Mouse (Mus musculus) liver, embryonic 16.5 days (tissue): Measurements from ENCODE around the gene Myo18b. TPM values are rescaled to one million over a fixed set of nuclear protein-coding genes. Genes with fewer than 3 reads are reported as not detected.

ENCODE experiments used
- ATAC-seq: fragments of 200-750 bp; cut with Nextera tagmentation; 2 replicates; pipeline ENCODE4 v1.8.0; 2017; ENCODE audit warnings: low read depth, mild to moderate bottlenecking, moderate number of reproducible peaks, moderate library complexity
- H3K27ac ChIP-seq: fragments of 300-500 bp; sonication (generic); 2 replicates; pipeline ENCODE4 v1.5.1; 2014; ENCODE audit warnings: mild to moderate bottlenecking, low read length
- H3K27me3 ChIP-seq: fragments of 300-500 bp; sonication (generic); 2 replicates; pipeline ENCODE4 v1.6.1; 2014; ENCODE audit warnings: low read depth, low read length, mixed read lengths; ENCODE audit not compliant: control insufficient read depth, insufficient read depth
- H3K36me3 ChIP-seq: fragments of 300-500 bp; sonication (generic); 2 replicates; pipeline ENCODE4 v1.6.1; 2014; ENCODE audit warnings: mild to moderate bottlenecking; ENCODE audit not compliant: control insufficient read depth, insufficient read depth
- H3K4me1 ChIP-seq: fragments of 300-500 bp; sonication (generic); 2 replicates; pipeline ENCODE4 v1.6.1; 2014; ENCODE audit warnings: low read depth, low read length, mixed read lengths; ENCODE audit not compliant: control insufficient read depth
- H3K4me2 ChIP-seq: fragments of 300-500 bp; sonication (generic); 2 replicates; pipeline ENCODE4 v1.6.1; 2014; ENCODE audit warnings: low read depth, low read length, mixed read lengths
- H3K4me3 ChIP-seq: fragments of 300-500 bp; sonication (generic); 2 replicates; pipeline ENCODE4 v1.5.1; 2014; ENCODE audit warnings: low read depth, mild to moderate bottlenecking, low read length
- H3K9ac ChIP-seq: fragments of 300-500 bp; sonication (generic); 2 replicates; pipeline ENCODE4 v1.6.1; 2014; ENCODE audit warnings: low read depth, low read length
- H3K9me3 ChIP-seq: fragments of 300-500 bp; sonication (generic); replicated peaks from 2 replicates; pipeline ENCODE4 v1.6.1; 2016; ENCODE audit warnings: low read length; ENCODE audit not compliant: control insufficient read depth
- WGBS: fragments of 180-500 bp; shearing (Covaris S2); extraction: QIAGEN DNeasy Blood & Tissue Kit; methylation state at CpG from one replicate; pipeline ENCODE4 v1.1.7; 2014; ENCODE audit not compliant: insufficient replicate concordance; 5-methylcytosine and 5-hydroxymethylcytosine counted together
- polyA plus RNA-seq: library from polyadenylated mRNA; unstranded; fragments of >200 nt; fragmentation: Nextera tagmentation; extraction: Ambion mirVana; gene quantifications from 2 replicates; pipeline ENCODE4 v1.2.1, GENCODE M21; 2015

The Myo18b gene
- polyA plus RNA-seq, 1 experiment from 2014 or later: 0.45 TPM

DNA sequence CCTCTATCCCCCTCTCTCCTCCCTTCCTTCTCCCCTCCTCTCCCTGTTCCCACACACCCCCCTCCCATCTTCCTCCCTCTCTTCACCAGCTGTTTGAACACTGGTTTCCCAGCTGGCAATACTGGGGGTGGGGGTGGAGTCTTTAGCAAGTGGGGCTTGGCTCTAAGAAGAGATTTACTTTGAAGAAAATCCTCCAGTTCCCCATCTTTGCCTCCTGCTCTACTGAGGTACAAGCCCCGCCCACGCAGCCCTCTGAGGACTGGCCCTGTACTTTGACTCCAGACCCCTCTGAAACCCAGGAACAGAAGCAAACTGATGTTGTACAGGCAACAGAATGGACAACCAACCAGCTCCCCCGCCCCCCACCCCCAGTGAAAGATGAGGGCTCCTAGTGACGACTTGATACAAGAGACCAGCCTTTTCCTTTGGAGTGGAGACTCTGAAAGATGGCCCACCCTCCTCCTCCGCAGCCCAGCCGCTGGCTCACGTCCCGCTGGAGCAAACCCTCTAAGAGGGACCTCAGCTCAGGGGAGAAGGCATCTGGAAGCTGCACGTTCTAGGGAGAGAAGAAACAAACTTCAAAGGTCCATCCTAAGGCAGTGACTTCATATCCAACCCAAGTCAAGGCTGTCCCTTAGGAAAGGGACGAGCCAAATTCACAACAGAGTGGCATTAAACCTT, 32.2 kb upstream of the Myo18b start:
- Histone ChIP-seq H3K9me3 (no peaks in the 10 kb centered on the region), H3K4me2 (no peak overlapping the region), H3K4me3 (no peak overlapping the region), H3K36me3 (no peaks in the 10 kb centered on the region), H3K4me1 (no peaks in the 10 kb centered on the region), H3K27ac (no peak overlapping the region), H3K9ac (no peak overlapping the region), H3K27me3 (no peaks in the 10 kb centered on the region)
- 50% methylated on average over 10 of the region's 10 CpGs for WGBS
- no peak for ATAC-seq

DNA sequence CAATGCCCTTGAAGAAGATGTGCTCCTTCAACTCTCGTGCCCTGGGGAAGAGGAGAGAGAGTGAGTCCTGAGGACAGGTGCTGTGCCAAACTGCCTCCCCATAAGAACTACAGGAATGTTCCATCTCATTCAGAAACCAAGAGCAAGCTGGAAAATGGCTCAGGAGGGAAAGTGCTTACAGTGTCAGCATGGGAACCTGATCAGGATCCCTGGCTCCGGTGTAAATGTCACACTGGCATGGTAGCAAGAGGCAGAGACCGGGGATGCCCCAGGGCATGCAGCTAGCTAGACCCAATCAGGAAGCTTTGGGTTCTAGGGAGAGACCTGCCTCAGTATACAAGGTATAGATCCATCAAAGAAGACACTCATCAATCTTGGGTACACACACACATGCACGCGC, 29.3 kb upstream of the Myo18b start:
- 83% methylated on average over 5 of the region's 5 CpGs for WGBS
- H3K9me3 ChIP-seq: no peaks in the 10 kb centered on the region
- no peak for ATAC-seq

DNA sequence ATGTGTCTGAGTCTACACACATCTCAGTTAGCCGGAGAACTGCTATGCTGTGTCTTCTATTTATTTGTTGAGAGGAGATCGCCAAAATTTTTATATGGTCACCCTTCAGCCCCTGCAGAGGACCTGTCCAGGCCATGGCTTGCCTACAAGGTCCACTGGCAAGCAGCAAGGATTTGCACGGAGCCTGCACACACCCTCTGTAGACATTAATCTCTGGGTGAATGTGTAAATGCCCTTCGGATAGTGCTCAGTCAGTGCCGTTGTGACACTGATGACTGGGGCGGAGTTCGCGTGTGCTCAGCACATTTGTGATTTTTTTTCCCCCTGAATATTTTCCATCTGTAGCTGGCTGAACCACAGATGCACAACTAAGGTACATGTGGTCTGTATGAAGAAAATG, 28.6 kb upstream of the Myo18b start:
- no peak overlapping the region for H3K4me2 ChIP-seq
- H3K36me3 ChIP-seq: no peaks in the 10 kb centered on the region
- no peak overlapping the region for H3K4me3 ChIP-seq
- WGBS: 72% methylated on average over 8 of the region's 8 CpGs
- no peak overlapping the region for H3K27ac ChIP-seq
- no peaks in the 10 kb centered on the region for H3K27me3 ChIP-seq
- H3K9ac ChIP-seq: no peak overlapping the region
- no peak for ATAC-seq
- H3K9me3 ChIP-seq: no peaks in the 10 kb centered on the region
- H3K4me1 ChIP-seq: no peaks in the 10 kb centered on the region

More for the DNA sequence above, 29.3 kb upstream of the Myo18b start:
- no peak overlapping the region for H3K4me2 ChIP-seq
- H3K9ac ChIP-seq: no peak overlapping the region
- no peaks in the 10 kb centered on the region for H3K4me1 ChIP-seq
- no peaks in the 10 kb centered on the region for H3K27me3 ChIP-seq
- H3K4me3 ChIP-seq: no peak overlapping the region
- no peak overlapping the region for H3K27ac ChIP-seq
- H3K36me3 ChIP-seq: no peaks in the 10 kb centered on the region

DNA sequence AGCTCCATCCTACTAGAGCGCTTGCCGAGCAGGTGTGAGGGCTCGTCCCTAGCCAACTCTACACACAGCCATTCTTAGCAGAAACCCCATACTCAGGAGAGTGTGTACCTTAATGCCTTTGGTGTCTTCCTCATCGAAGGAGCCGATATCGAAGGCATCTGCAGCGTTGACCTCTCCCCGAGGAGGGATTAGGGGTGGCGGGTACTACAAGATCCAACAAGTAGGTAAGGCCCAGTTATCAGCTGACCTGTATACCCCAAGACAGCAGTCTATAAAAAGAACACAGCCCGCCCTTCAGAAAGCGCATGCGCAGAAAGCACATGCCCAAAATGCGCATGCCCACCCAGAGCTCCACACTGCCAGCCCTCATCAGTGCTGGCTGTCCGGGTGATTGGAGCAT, 27.7 kb upstream of the Myo18b start:
- ATAC-seq: no peak
- Histone ChIP-seq H3K27ac (no peak overlapping the region), H3K4me3 (no peak overlapping the region), H3K9me3 (no peaks in the 10 kb centered on the region), H3K4me1 (no peaks in the 10 kb centered on the region), H3K27me3 (no peaks in the 10 kb centered on the region), H3K36me3 (no peaks in the 10 kb centered on the region), H3K4me2 (no peak overlapping the region), H3K9ac (no peak overlapping the region)
- WGBS: 80% methylated on average over 14 of the region's 14 CpGs

DNA sequence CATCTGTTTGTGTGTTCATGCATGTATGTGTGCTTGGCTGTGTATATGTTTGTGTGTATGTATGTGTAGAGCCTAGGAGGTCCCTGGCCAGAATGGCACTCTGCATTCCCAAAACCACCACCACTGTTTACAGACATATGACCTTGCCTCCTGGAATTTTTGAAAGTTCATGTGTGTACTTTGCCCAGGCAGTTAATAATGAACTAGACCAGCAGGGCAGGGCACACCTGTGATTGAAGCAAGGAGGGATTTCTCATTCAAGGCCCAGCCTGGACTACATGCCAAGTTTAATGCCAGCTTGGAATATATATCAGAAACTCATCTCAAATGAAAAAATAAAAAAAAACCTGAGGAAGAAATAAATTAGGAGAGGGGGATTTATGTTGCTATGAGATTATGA, 25.8 kb upstream of the Myo18b start:
- Histone ChIP-seq H3K9me3 (no peaks in the 10 kb centered on the region), H3K4me2 (no peak overlapping the region), H3K4me1 (no peaks in the 10 kb centered on the region), H3K9ac (no peak overlapping the region), H3K27me3 (no peaks in the 10 kb centered on the region), H3K36me3 (no peaks in the 10 kb centered on the region), H3K4me3 (no peak overlapping the region), H3K27ac (no peak overlapping the region)
- peak; percentile 70 for ATAC-seq

DNA sequence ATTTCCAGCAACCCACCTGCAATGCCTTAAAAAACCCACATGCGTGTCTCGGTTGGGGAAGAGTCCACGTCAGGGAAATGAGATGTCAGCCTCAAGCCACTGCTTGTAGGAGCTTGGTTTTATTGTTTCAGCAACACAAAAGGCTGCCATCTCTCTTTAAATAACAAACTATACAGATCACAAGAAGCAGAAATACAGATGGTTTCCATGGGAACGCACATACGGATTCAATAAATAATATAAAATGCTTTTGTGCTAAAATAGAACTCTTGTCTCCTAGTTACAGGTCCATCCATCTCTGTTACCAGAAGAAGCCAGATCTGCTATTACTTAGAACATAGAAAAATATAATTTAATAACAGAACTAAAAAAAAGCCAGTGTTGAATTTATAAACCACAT, 14.2 kb upstream of the Myo18b start:
- Histone ChIP-seq H3K9ac (no peak overlapping the region), H3K36me3 (no peaks in the 10 kb centered on the region), H3K9me3 (no peaks in the 10 kb centered on the region), H3K4me1 (no peaks in the 10 kb centered on the region), H3K4me2 (no peak overlapping the region), H3K27ac (no peak overlapping the region), H3K4me3 (no peak overlapping the region), H3K27me3 (no peaks in the 10 kb centered on the region)
- ATAC-seq: no peak
- WGBS: 69% methylated on average over 5 of the region's 5 CpGs

DNA sequence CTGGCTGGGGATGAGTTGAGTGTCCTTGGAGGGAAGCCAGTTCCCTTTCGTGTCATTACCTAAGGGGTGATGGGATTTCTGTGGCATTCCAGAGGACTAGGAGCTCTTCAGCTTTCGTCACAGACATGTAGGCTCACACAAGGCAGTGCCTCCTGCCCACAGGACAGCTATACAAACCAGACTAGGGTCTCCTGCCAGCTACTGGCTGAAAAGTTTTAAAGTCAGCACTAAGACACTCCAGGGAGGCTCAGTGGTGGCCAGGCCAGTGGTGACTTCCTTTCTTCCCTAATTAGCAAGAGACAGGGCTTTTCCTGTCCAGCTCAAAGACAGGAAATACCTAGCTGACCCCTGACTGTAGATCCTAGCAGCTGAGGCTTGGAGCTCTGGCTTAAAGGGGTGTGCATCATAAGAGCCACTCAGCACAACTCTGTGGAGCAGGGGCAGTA, 12.0 kb upstream of the Myo18b start:
- H3K9me3 ChIP-seq: no peaks in the 10 kb centered on the region
- H3K4me1 ChIP-seq: no peaks in the 10 kb centered on the region
- no peak overlapping the region for H3K27ac ChIP-seq
- H3K9ac ChIP-seq: no peak overlapping the region
- H3K4me2 ChIP-seq: no peak overlapping the region
- no peaks in the 10 kb centered on the region for H3K27me3 ChIP-seq
- 20% methylated on average over 2 of the region's 2 CpGs for WGBS
- no peak overlapping the region for H3K4me3 ChIP-seq
- H3K36me3 ChIP-seq: no peaks in the 10 kb centered on the region
- peak; percentile 30; the same call in 1 of the 2 replicates for ATAC-seq

DNA sequence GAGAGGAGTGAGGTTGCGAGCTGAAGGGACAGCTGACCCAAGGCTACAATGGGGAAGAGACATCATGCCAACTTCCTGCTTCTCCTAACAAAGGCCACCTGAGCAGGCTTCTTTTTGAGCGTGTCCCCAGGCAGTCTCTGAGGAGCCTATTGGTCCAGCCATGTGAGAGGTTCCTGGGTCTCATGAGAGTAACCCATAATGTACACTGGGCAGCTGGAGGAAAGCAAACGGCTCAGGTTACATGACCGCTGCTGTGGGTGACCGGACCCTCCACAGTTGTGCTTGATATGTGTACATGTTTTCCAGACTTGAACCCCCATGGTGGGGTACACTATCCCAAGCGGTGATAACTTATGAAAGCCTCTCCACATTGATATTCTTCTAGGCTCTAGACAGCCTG, 11.3 kb upstream of the Myo18b start:
- ATAC-seq: no peak
- Histone ChIP-seq H3K9me3 (no peaks in the 10 kb centered on the region), H3K36me3 (no peaks in the 10 kb centered on the region), H3K27ac (no peak overlapping the region), H3K4me3 (no peak overlapping the region), H3K4me2 (no peak overlapping the region), H3K9ac (no peak overlapping the region), H3K27me3 (no peaks in the 10 kb centered on the region), H3K4me1 (no peaks in the 10 kb centered on the region)
- 56% methylated on average over 6 of the region's 6 CpGs for WGBS

DNA sequence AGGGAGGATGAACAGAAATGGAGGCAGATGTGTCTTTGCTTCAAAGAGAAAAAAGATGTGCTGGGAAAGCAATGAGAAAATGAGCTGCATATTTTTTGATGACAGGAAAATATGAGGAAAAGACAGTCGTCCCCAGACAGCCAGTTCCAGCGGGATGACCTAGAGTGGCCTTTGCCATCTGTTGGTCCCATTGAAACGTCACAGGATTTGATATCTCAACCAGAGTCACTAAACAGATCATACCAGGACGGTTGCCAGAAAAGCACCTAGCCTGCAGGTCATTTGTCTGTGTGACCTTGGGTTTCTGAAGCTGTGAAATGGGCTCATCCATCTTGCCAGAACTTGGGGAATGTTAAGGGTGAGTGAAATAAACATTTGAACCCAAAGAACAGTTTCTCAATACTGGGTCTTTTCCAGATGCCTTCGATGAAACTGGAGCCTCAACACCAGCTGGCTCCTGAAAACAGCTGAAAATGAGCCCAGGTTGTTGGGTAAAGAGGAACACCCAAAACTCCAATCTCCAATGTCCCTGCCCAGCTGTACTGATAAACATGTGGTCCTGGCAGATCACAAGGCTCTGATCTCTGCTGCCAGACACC, 2.6 kb downstream of the Myo18b start:
- H3K4me1 ChIP-seq: no peaks in the 10 kb centered on the region
- H3K4me3 ChIP-seq: no peak overlapping the region
- WGBS: 47% methylated on average over 5 of the region's 5 CpGs
- no peaks in the 10 kb centered on the region for H3K27me3 ChIP-seq
- ATAC-seq: no peak
- H3K9me3 ChIP-seq: no peaks in the 10 kb centered on the region
- H3K27ac ChIP-seq: no peak overlapping the region
- H3K4me2 ChIP-seq: no peak overlapping the region
- H3K36me3 ChIP-seq: no peaks in the 10 kb centered on the region
- H3K9ac ChIP-seq: no peak overlapping the region
